Mouse (Mus musculus) spleen, adult 2 months (tissue): ENCODE data around the gene Mtmr12. TPM values are rescaled to one million over a fixed set of nuclear protein-coding genes. Genes with fewer than 3 reads are reported as not detected.

Source experiments
- DNase-seq, 2 experiments: peaks; one replicate each; pipeline versions ENCODE4 v3.0.0 to v3.0.0-alpha.2; 2012 to 2021; ENCODE audit warnings: low spot score in 2 of 2, low read depth in 1 of 2
- H3K27ac ChIP-seq: fragments of 200-500 bp; 2 replicates; pipeline ENCODE4 v1.5.1; 2012; ENCODE audit warnings: low read length, inconsistent platforms; ENCODE audit not compliant: insufficient read depth
- H3K27me3 ChIP-seq: fragments of 200-500 bp; 2 replicates; pipeline ENCODE4 v1.6.1; 2012; ENCODE audit warnings: mild to moderate bottlenecking, moderate library complexity, low read length, inconsistent platforms; ENCODE audit not compliant: control insufficient read depth, insufficient read depth
- H3K36me3 ChIP-seq: fragments of 200-500 bp; 2 replicates; pipeline ENCODE4 v1.6.1; 2012; ENCODE audit warnings: mild to moderate bottlenecking, low read length, inconsistent platforms; ENCODE audit not compliant: control insufficient read depth, insufficient read depth
- H3K4me1 ChIP-seq: fragments of 200-500 bp; 2 replicates; pipeline ENCODE4 v1.6.1; 2011; ENCODE audit warnings: inconsistent platforms; ENCODE audit not compliant: control insufficient read depth, insufficient read depth, insufficient read length
- H3K4me3 ChIP-seq: fragments of 200-500 bp; 2 replicates; pipeline ENCODE4 v1.5.1; 2011; ENCODE audit warnings: mild to moderate bottlenecking, inconsistent platforms; ENCODE audit not compliant: insufficient read depth, insufficient read length; ENCODE audit errors: extremely low read depth
- CTCF ChIP-seq: fragments of 200-500 bp; IDR thresholded peaks from 2 replicates; pipeline ENCODE4 v1.5.1; 2011; ENCODE audit warnings: mild to moderate bottlenecking, inconsistent platforms; ENCODE audit not compliant: insufficient read depth, insufficient read length, insufficient replicate concordance; ENCODE audit errors: extremely low read depth
- POLR2A ChIP-seq: fragments of 200-500 bp; IDR thresholded peaks from 2 replicates; pipeline ENCODE4 v1.6.1; 2011; ENCODE audit warnings: low read depth, low read length, inconsistent platforms
- WGBS: fragments of 180-500 bp; shearing (Covaris S2); methylation state at CpG from one replicate; pipeline ENCODE4 v1.1.7; 2018; 5-methylcytosine and 5-hydroxymethylcytosine counted together
- polyA plus RNA-seq: library from polyadenylated mRNA; depleted of rRNA; stranded (reverse); fragments of >200 nt; gene quantifications from 2 replicates; pipeline ENCODE4 v1.2.3, GENCODE M21; 2012

The Mtmr12 gene
- polyA plus RNA-seq, 1 experiment = 17.7 TPM

DNA sequence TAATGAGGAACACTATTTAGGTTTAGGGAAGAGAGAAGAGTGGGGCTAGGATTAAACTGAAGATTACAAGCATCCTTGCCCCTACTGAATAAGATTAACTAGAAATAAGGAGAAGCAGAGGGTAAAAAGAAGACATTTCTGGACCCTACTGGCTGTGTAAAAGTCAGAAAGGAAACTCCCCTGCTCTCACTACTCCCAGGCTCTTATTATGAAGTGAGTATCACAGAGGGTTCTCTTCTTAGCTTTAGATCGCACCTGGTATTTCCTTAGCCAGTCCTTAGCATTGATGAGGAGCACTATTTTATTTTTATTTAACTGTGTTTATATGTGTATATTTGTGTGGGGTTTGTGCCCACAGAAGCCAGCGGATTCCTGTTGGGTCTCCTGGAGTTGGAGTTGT is 91.4 kb downstream of the Mtmr12 start:
- WGBS = 51% methylated on average over 2 of the region's 2 CpGs
- TF ChIP-seq POLR2A (no peak), CTCF (no peak)

DNA sequence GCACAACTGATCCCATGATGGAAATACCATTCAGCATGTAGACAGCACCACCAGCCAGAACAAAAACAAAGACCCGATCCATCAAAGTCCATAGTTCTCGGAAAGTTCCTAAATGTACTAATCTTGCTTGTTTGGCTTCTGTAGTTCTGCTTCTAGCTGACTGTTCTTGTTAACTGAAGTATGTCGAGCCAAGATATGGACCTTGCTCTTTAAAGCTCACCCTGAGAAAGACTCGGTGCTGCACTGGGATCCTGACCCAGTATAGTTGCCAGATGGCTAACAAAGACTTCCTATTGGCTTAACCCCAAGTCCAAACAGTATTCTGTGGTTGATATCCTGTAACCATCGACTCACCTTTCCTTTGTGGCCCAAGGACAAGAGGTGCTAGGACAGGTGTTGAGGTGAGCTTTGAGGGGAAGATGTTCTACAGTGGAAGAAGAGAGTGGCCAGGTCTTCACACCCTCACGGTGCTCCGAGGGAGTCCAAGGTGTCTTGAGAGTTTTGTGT is 93.5 kb downstream of the Mtmr12 start:
- H3K4me3 ChIP-seq = no peak overlapping the region
- no peak overlapping the region for H3K27ac ChIP-seq
- WGBS = 73% methylated on average over 7 of the region's 7 CpGs
- no peaks in the 10 kb centered on the region for H3K4me1 ChIP-seq
- TF ChIP-seq POLR2A (no peak), CTCF (no peak)
- no peak for DNase-seq
- H3K36me3 ChIP-seq = no peaks in the 10 kb centered on the region
- H3K27me3 ChIP-seq = no peaks in the 10 kb centered on the region

More for the DNA sequence above, 91.4 kb downstream of the Mtmr12 start:
- Histone ChIP-seq H3K36me3 (no peaks in the 10 kb centered on the region), H3K4me3 (no peak overlapping the region), H3K27ac (no peak overlapping the region), H3K4me1 (no peaks in the 10 kb centered on the region), H3K27me3 (no peaks in the 10 kb centered on the region)
- no peak for DNase-seq

DNA sequence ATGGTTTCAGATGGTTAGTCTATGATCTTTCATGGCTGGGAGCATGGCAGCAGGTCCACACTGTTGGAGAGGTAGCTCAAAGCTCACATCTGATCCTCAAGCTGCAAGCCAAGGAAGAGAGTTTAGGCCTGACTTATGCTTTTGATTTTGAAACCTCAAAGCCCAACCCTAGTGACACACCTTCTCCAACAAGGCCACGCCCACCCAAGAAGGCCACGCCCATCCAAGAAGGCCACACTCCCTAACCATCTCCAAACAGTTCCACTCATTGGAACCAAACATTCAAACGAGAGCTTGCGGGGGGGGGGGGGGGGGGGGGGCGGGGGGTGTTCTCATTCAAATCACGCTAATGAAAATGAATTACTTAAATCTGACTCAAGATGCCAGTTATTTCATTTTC is 96.9 kb downstream of the Mtmr12 start:
- 80% methylated on average over 6 of the region's 6 CpGs for WGBS
- Histone ChIP-seq H3K4me1 (no peaks in the 10 kb centered on the region), H3K4me3 (no peak overlapping the region), H3K27ac (no peak overlapping the region), H3K36me3 (no peaks in the 10 kb centered on the region), H3K27me3 (no peaks in the 10 kb centered on the region)
- no peak for DNase-seq
- TF ChIP-seq POLR2A = no peak
- TF ChIP-seq CTCF = no peak

DNA sequence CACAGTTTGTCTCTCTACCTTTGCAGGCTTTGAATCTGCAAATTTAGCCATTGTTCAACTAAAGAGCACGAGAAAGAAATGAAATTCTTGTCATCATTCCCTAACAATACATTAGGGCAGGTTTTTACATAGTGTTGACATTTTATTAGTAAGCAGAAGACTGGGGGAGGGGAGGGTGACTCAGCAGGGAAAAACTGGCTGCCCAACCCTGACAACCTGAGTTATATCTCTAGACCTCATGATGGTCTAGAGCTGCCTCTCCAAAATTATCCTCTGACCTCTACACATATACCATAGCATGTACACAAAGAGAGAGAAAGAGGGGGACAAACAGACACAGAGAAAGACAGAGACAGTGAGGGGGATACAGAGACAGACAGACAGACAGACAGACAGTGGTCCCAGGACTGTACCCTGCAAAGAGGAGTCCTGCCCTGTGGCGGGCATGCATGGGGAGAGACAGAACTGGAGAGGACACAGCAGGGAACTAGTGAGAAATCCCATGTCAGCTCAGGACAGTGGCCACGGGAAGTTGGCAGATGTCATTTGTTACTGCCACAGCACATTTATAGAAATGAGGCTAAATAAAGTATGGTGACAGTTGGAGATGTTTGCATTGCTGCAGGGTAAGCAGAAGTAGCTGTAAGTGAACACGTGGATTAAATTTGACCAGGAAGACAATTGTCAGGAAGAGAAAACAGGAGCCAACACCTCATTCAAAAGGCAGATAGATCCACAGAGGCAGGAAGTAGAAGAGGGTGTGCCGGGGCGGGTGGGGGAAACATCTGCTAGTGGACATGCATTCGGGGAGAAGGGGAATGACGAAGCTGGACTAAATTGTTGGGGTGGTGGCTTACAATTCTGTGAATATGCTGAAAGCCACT is 101.6 kb downstream of the Mtmr12 start:
- H3K27me3 ChIP-seq = no peaks in the 10 kb centered on the region
- no peak for DNase-seq
- H3K4me3 ChIP-seq = no peak overlapping the region
- no peak overlapping the region for H3K27ac ChIP-seq
- WGBS = 15% methylated on average over 8 of the region's 8 CpGs
- H3K4me1 ChIP-seq = no peaks in the 10 kb centered on the region
- no peaks in the 10 kb centered on the region for H3K36me3 ChIP-seq
- no peak for TF ChIP-seq POLR2A
- no peak for TF ChIP-seq CTCF

DNA sequence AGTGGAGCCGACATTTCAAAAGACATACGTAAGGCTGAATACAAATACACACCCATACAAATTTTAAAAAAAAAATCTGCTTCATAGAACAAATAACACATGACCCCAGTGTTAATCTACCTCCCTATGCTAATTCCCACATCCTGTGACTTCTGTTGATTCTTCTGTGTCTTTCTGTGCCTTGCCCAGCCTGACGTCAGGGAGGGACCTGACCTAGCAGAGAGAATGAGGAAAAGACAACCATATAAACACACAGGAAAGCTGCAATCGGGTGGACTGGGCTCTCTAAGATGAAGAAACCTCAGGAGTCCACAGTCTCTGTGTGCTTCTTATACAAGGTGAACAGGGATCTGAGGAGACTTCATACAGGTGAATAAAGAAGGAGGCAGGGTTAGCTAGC is 102.3 kb downstream of the Mtmr12 start:
- no peaks in the 10 kb centered on the region for H3K27me3 ChIP-seq
- no peak for TF ChIP-seq CTCF
- no peak for TF ChIP-seq POLR2A
- H3K36me3 ChIP-seq = no peaks in the 10 kb centered on the region
- no peak for DNase-seq
- whole genome bisulfite sequencing = 40% methylated on average over 4 of the region's 4 CpGs
- H3K4me3 ChIP-seq = no peak overlapping the region
- no peak overlapping the region for H3K27ac ChIP-seq
- no peaks in the 10 kb centered on the region for H3K4me1 ChIP-seq

DNA sequence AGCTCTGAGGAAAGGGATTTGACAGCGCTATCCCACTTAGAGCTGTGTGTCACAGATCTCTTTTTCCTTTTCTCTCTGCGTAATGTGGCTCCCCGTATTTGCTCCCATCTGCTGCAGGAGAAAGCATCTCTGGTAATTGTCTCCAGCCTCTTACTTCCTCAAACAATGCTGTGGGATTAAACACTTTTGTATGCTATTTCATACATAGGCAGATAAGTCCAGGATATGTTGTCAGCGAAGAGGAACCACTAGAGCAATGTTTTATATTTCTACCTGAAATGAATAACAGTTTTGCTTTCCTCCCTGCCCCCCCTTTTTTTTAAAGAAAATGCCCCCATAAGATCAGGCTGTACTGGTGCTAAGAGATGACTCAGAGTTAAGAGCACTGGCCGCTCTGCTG is 103.7 kb downstream of the Mtmr12 start:
- no peaks in the 10 kb centered on the region for H3K27me3 ChIP-seq
- H3K4me3 ChIP-seq = no peak overlapping the region
- no peak for TF ChIP-seq POLR2A
- TF ChIP-seq CTCF = no peak
- H3K4me1 ChIP-seq = no peaks in the 10 kb centered on the region
- no peak for DNase-seq
- no peak overlapping the region for H3K27ac ChIP-seq
- 88% methylated on average over 5 of the region's 5 CpGs for WGBS
- H3K36me3 ChIP-seq = no peaks in the 10 kb centered on the region

DNA sequence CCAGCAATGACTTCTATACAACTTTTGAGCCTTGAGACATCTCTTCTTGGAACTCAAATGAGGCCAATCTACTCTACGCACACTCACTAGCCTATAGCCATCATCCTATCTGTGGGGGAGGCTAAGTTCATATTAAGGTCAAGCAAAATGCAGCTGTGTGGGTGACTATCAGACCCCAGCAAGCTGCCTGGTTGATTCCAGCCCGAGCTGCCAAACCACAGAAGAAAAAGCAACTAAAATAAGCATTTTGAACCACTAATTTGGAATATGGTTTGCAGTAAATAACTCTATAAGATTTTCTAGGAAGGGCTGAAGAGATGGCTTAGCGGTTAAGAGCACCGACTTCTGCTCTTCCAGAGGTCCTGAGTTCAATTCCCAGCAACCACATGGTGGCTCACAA is 105.8 kb downstream of the Mtmr12 start:
- no peaks in the 10 kb centered on the region for H3K36me3 ChIP-seq
- WGBS = 51% methylated on average over 4 of the region's 4 CpGs
- H3K27me3 ChIP-seq = no peaks in the 10 kb centered on the region

More for the DNA sequence above, 105.8 kb downstream of the Mtmr12 start:
- H3K4me1 ChIP-seq = no peaks in the 10 kb centered on the region
- TF ChIP-seq POLR2A (no peak), CTCF (no peak)
- no peak for DNase-seq
- H3K27ac ChIP-seq = no peak overlapping the region
- no peak overlapping the region for H3K4me3 ChIP-seq
